Mouse (Mus musculus) central nervous system, embryonic 11.5 days (tissue): Measurements from ENCODE around the gene Kcne1. TPM values are rescaled to one million over a fixed set of nuclear protein-coding genes. Genes with fewer than 3 reads are reported as not detected.

Experiments used
- polyA plus RNA-seq: library from polyadenylated mRNA; depleted of rRNA; stranded (reverse); fragments of >200 nt; gene quantifications from 2 replicates; pipeline ENCODE4 v1.2.3, GENCODE M21; 2012; rRNA removed

Kcne1 gene
- 0.54 and 0.87 TPM in 2 replicates for polyA plus RNA-seq

GRCm38 (mm10) chr16:92359229-92359628 is at the start of gene Kcne1:
TSS of gene Kcne1 (minus strand) at chr16:92359468.

GRCm38 (mm10) chr16:92321341-92321740 is 37.9 kb downstream of the Kcne1 start, which contains the start of gene Fam243:
TSS of gene Fam243 (minus strand) at chr16:92321441.

GRCm38 (mm10) chr16:92300649-92301411 is 58.4 kb downstream of the Kcne1 start, which contains the start of gene Smim11:
TSS of gene Smim11 (plus strand) at chr16:92301286.

Other genes with a start within 250 kb of the Kcne1 start
- gene Kcne2, start 67.1 kb downstream of the Kcne1 start, polyA plus RNA-seq = 1.0 and 1.1 TPM in 2 replicates
- gene Smim11, start 58.2 kb downstream of the Kcne1 start, polyA plus RNA-seq = 49.6 and 103 TPM in 2 replicates
- 0.02 TPM in 2 replicates for gene Fam243, start 38.0 kb downstream of the Kcne1 start, polyA plus RNA-seq
- 29.3 and 48.8 TPM in 2 replicates for gene Rcan1, start 111.4 kb upstream of the Kcne1 start, polyA plus RNA-seq
- 2.3 and 6.2 TPM in 2 replicates for gene Clic6, start 126.3 kb upstream of the Kcne1 start, polyA plus RNA-seq